ENCODE assay signal across 12 mouse cellular contexts in genomic region chr10:86310527-86310926, GRCm38 (mm10). TPM values are rescaled to one million over a fixed set of nuclear protein-coding genes. Genes with fewer than 3 reads are reported as not detected.
DNase-seq lines count a peak whose midpoint lies in the region; ATAC-seq lines count a peak whose summit lies in the region.
"Had no signal": no experiment of that assay in that cellular context is flagged by ENCODE, and none has a peak within 500 bp of the region (broad histone marks: within the 10 kb centered on the region; RNA-seq: fewer than 3 reads in every experiment).

No protein-coding gene starts in this region.

- peaks cover 15% of the 10 kb centered on the region; the same call in 1 of the 2 replicates for H3K36me3 ChIP-seq in embryonic facial prominence, embryonic 14.5 days (ENCODE audit: control insufficient read depth, insufficient read depth, low read length)
- H3K36me3 ChIP-seq in lung, embryonic 15.5 days, result peaks cover 16% of the 10 kb centered on the region
- H3K36me3 ChIP-seq: hindbrain, embryonic 12.5 days had no signal

- H3K27me3 ChIP-seq in embryonic facial prominence, embryonic 14.5 days (replicated peaks; ENCODE audit: control insufficient read depth, insufficient read depth, low read length), result no peaks in the 10 kb centered on the region
- H3K27me3 ChIP-seq in lung, embryonic 15.5 days, result no peaks in the 10 kb centered on the region
- H3K27me3 ChIP-seq: embryonic facial prominence, embryonic 13.5 days; hindbrain, embryonic 12.5 days had no signal

- DNase-seq in heart, adult 18-20 months, result peak; percentile 73 to 74
- no peak for DNase-seq in heart, adult 8-10 months (ENCODE audit: low spot score)
- DNase-seq in 416B (ENCODE audit: low read depth), result peak; percentile 53
- DNase-seq in embryonic facial prominence, embryonic 14.5 days (ENCODE audit: low spot score), result peak; percentile 68
- no peak for DNase-seq in cerebellum, adult 9-10 months
- no peak for DNase-seq in right cerebral cortex, postnatal 14 days
- DNase-seq in layer of hippocampus, adult 8-10 months (ENCODE audit: low spot score in 2 of 2), result no peak
- DNase-seq: left cerebral cortex, postnatal 4 days had no signal

- H3K4me3 ChIP-seq in embryonic facial prominence, embryonic 14.5 days (ENCODE audit: low read depth, low read length), result no peak overlapping the region
- H3K4me3 ChIP-seq in lung, embryonic 15.5 days, result no peak overlapping the region
- H3K4me3 ChIP-seq: embryonic facial prominence, embryonic 13.5 days; hindbrain, embryonic 12.5 days had no signal

- no peaks in the 10 kb centered on the region for H3K9me3 ChIP-seq in embryonic facial prominence, embryonic 14.5 days (ENCODE audit: control insufficient read depth, low read length)
- no peaks in the 10 kb centered on the region for H3K9me3 ChIP-seq in lung, embryonic 15.5 days
- H3K9me3 ChIP-seq: embryonic facial prominence, embryonic 13.5 days; hindbrain, embryonic 12.5 days had no signal

- no peak overlapping the region for H3K9ac ChIP-seq in embryonic facial prominence, embryonic 14.5 days (ENCODE audit: low read depth, low read length)
- no peak overlapping the region for H3K9ac ChIP-seq in lung, embryonic 15.5 days
- H3K9ac ChIP-seq: embryonic facial prominence, embryonic 13.5 days; hindbrain, embryonic 12.5 days had no signal

- no peak overlapping the region for H3K27ac ChIP-seq in embryonic facial prominence, embryonic 14.5 days (replicated peaks; ENCODE audit: low read depth, low read length)
- peak overlapping the region; percentile 25 for H3K27ac ChIP-seq in lung, embryonic 15.5 days
- H3K27ac ChIP-seq: embryonic facial prominence, embryonic 13.5 days; hindbrain, embryonic 12.5 days had no signal

- WGBS in embryonic facial prominence, embryonic 14.5 days, result 57% methylated on average over 6 of the region's 6 CpGs
- 26% methylated on average over 6 of the region's 6 CpGs for WGBS in lung, embryonic 15.5 days

- no peak overlapping the region for H3K4me2 ChIP-seq in embryonic facial prominence, embryonic 14.5 days (ENCODE audit: low read depth, low read length)
- H3K4me2 ChIP-seq in lung, embryonic 15.5 days, result no peak overlapping the region
- H3K4me2 ChIP-seq: embryonic facial prominence, embryonic 13.5 days; hindbrain, embryonic 12.5 days had no signal

- ATAC-seq in embryonic facial prominence, embryonic 14.5 days (ENCODE audit: low read depth), result peak; percentile 56; the same call in 1 of the 2 replicates
- ATAC-seq in lung, embryonic 15.5 days (ENCODE audit: borderline replicate concordance, extremely low read depth, low FRiP score, low TSS enrichment), result peak; percentile 83

- H3K4me1 ChIP-seq in embryonic facial prominence, embryonic 14.5 days (ENCODE audit: control insufficient read depth, insufficient read depth, low read length), result no peaks in the 10 kb centered on the region
- H3K4me1 ChIP-seq in lung, embryonic 15.5 days, result peaks cover 17% of the 10 kb centered on the region

RNA-seq across cellular contexts. Expression of gene Timp3, which starts 10.4 kb away (rescaled TPM):
- total RNA-seq in heart, adult 18-20 months (2021), result 100 to 1,000 TPM; 161 to 188 TPM
- total RNA-seq in heart, adult 8-10 months (2022), result 100 to 1,000 TPM; 157 to 180 (median 176) TPM
- polyA plus RNA-seq in embryonic facial prominence, embryonic 14.5 days (2014; fragmentation: Nextera tagmentation; extraction: Ambion mirVana), result 77.5 and 86.6 TPM in 2 replicates
- 55.5 and 64.4 TPM in 2 replicates for polyA plus RNA-seq in lung, embryonic 15.5 days (2015; fragmentation: Nextera tagmentation; extraction: Ambion mirVana)
- total RNA-seq in layer of hippocampus, adult 8-10 months (2022), result 10 to 100 TPM; 65.5 to 73.4 (median 69.4) TPM
- total RNA-seq: monocyte, adult 5-6 weeks had no signal

Comparison
In these comparisons a context has a peak if more than half of its experiments do, and no peak if none do; other contexts are left out.
1. DNase-seq: peak in heart, adult 18-20 months (2 of 2), 416B (single experiment) and embryonic facial prominence, embryonic 14.5 days (single experiment); none in heart, adult 8-10 months (single experiment), cerebellum, adult 9-10 months (single experiment), right cerebral cortex, postnatal 14 days (single experiment) and layer of hippocampus, adult 8-10 months (0 of 2).